Mouse (Mus musculus): ENCODE data around the gene Tas2r124.

Gene Tas2r124

DNA sequence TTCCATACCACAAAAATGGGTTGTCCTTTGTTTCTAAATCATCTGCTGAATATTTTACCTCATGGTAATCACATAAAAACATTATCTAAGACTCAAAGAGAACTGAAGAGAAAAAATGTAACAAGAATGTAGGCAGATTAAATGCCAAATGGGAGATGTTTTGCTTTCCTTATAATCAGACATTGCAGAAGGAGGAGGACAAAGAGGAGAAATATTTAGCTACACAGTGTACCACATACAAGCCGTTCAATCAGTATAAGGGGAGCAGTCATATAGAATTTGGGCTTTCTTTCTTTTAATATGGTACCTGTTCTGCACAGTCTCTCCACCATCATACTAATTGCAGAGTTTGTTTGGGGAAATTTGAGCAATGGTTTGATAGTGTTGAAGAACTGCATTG is at the start of gene Tas2r124:
Gene Tas2r124, plus strand, starts transcription at position 301 of the 400 bp plus-strand sequence.
- TF ChIP-seq GATA4 (IDR thresholded peaks at IDR 0.05; ENCODE audit: insufficient replicate concordance, low read length) = no peak

DNA sequence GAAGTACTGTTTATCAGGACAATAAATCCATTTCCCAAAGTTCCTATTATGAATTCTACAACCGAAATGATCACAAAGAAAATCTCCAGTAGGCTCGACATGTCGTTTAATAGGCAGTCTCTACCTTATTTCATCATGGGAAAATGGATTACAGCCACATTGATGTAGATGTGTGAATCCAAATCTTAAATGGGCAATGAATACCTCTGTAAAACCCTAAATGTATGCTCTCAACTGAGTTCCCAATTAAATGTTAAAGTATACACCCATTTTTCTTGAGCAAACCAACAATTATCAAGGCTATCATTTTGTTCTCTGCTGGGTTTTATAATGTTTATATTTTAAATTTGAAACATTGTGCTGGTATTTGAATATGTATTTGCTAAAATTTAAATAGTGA is 42.7 kb upstream of the Tas2r124 start, which contains the start of gene Tas2r122:
Gene Tas2r122, minus strand, starts transcription at position 101 of the 400 bp plus-strand sequence.
- TF ChIP-seq GATA4 (IDR thresholded peaks at IDR 0.05; ENCODE audit: insufficient replicate concordance, low read length) = no peak

DNA sequence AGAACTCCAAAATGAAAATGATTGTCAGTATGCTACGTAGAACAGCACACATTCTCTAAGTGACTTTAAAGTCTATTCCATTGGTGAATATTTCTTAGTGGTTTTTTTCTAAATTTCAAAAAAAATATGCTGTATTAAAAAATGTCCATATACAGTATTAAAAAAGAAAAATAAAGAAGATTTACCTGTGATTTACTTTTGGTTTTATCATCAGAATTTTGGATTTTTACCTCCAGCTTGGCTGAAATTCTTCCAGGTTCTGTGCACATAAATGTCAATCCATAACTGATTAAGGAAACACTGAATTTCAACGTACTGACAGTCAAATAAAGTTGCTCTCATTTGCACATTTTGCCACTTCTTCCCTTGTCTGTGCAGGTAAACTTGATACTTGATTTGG is 16.6 kb upstream of the Tas2r124 start, which contains the start of gene Tas2r115:
Gene Tas2r115, minus strand, starts transcription at position 101 of the 400 bp plus-strand sequence.
- no peak for TF ChIP-seq GATA4 (IDR thresholded peaks at IDR 0.05; ENCODE audit: insufficient replicate concordance, low read length)

DNA sequence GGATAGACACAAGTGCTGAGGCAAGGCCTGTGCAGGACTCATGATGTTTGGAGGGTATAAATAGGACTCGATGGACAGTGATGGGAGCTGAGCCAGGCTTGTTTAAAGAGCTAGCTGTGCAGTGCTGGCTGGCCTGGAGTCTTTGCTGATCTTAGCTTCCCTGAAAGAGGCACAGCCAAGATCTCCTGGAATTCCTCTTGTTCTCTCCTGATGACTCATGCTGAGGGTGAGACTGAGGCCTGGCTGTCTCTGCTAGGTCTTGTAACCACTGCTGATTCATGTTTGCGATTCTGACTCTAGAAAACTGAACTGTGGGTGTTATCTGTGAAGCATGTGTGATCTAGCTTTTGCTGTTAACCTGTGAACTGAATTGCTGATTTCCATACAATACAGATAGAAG is 4.3 kb upstream of the Tas2r124 start:
- no peak for TF ChIP-seq GATA4 (IDR thresholded peaks at IDR 0.05; ENCODE audit: insufficient replicate concordance, low read length)

DNA sequence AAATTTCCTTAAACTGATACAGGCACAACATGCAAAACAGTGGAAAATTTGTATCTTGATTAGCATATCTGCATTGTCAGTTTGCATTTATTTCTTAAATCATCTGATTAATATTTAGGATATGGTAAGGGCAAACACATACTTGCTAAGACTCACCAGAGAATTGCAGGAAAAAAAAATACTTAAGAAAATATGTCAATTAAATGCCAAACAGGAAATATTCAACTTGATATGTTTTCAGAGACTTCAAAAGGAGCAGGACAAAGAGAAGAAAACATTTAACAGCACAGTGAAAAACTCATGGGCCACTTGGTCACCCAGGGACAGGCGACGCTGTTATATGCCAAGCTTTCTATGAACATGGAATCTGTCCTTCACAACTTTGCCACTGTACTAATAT is 7.3 kb downstream of the Tas2r124 start, which contains the start of gene Tas2r102:
Gene Tas2r102, plus strand, starts transcription at position 301 of the 400 bp plus-strand sequence.
- TF ChIP-seq GATA4 (IDR thresholded peaks at IDR 0.05; ENCODE audit: insufficient replicate concordance, low read length) = no peak

DNA sequence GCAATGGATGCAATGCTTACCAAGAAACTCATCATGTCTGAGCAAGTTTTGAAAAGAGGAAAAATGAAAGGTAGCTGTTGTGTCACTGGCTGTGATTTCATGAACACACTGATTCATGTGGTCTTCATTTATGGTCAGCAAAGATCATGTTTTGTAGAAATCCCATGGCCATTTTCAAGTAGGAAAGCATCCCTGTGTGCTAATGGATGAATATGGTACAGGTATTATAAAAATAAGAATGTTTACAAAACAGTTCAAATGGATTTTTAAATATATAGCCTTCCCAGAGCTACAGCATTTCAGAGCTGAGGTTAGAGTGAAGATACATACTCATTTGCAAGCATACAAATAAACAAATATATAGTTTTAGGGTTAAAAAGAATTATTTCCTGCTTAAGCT is 23.5 kb downstream of the Tas2r124 start, which contains the start of gene Tas2r136:
Gene Tas2r136, minus strand, starts transcription at position 101 of the 400 bp plus-strand sequence.
- no peak for TF ChIP-seq GATA4 (IDR thresholded peaks at IDR 0.05; ENCODE audit: insufficient replicate concordance, low read length)

DNA sequence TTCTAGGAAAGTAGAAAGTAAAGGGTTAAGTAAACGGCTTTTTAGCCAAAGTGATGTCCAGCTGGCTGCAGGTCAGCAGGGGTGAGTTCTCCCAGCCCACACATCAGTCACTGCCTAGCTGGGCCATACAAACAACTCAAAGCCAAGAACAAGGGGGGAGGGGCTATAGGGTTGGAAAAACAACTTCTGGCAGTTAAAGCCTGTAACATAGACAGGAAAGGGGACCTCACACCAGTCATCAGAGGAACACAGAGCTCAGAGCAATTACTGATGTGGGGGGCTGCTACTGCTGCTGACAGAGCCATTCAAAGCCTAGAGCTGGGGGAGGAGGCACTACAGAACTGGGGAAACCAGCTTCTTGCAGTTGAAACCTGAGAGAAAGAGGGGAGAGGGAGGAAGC is 40.9 kb downstream of the Tas2r124 start:
- no peak for TF ChIP-seq GATA4 (IDR thresholded peaks at IDR 0.05; ENCODE audit: insufficient replicate concordance, low read length)

DNA sequence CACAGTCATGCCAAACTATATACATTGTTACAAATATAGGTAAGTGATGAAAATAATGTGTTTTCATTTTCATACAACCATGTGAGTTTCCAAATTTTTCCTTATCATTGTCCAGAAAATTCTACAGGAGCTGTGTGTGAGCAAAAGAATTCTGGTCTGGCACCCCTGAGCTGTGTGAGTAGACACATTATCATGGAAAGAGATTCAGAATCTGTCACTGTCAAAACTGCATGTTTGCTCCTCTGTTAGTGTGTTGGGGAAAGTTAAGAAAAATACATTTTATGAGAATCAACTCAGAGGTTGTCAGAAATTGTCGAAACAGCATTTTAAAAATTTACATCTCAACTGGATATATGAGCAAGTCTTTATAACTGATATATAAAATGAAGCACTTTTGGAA is 48.0 kb downstream of the Tas2r124 start, which contains the start of gene Tas2r117:
Gene Tas2r117, plus strand, starts transcription at position 301 of the 400 bp plus-strand sequence.
- no peak for TF ChIP-seq GATA4 (IDR thresholded peaks at IDR 0.05; ENCODE audit: insufficient replicate concordance, low read length)
